Mouse (Mus musculus) G1E (cell line): ENCODE data around the gene Chd9.
"Not testable (repeated sequence)": the region's sequence is repeated elsewhere in the genome, so short reads cannot be mapped to it uniquely, and the experiment has no call there.

Experiments
- CTCF ChIP-seq: IDR thresholded peaks from 2 replicates; pipeline ENCODE4 v1.5.1; 2012; ENCODE audit warnings: low read depth, low read length, inconsistent platforms, mixed read lengths
- GATA1 ChIP-seq: IDR thresholded peaks from 2 replicates; pipeline ENCODE4 v1.6.1; 2012; ENCODE audit warnings: borderline replicate concordance, low read length, inconsistent platforms, mixed read lengths
- POLR2AphosphoS5 ChIP-seq: IDR thresholded peaks from 2 replicates; pipeline ENCODE4 v1.6.1; 2012; ENCODE audit warnings: low read depth, low read length, inconsistent platforms; ENCODE audit not compliant: insufficient replicate concordance
- TAL1 ChIP-seq: conservative IDR thresholded peaks from 2 replicates; pipeline ENCODE4 v1.6.1; 2012; ENCODE audit warnings: low read depth, low read length, inconsistent platforms, mixed read lengths

DNA sequence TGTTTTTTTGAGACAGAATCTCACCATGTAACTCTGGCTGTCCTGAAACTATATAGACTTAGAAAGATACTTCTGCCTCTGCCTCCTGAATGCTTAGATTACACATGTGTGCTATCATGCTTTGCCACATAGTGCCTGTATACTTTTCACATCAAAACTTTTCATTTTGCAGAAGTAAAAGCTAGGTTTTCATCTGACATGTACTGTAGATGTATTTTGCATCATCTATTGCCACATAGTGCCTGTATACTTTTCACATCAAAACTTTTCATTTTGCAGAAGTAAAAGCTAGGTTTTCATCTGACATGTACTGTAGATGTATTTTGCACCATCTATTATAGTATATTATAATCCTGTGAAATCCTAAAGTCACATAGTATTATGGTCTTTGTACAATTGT is 102.0 kb downstream of the Chd9 start:
- not testable (repeated sequence) for TF ChIP-seq TAL1, CTCF, GATA1, POLR2AphosphoS5
